Mouse (Mus musculus) hindbrain, embryonic 15.5 days (tissue): ENCODE data around the gene Cyren. TPM values are rescaled to one million over a fixed set of nuclear protein-coding genes. Genes with fewer than 3 reads are reported as not detected.
A peak's percentile ranks its signal among the peaks of the same experiment; 100 is the strongest.

Experiments used
- ATAC-seq: fragments of 200-750 bp; cut with Nextera tagmentation; 2 replicates; pipeline ENCODE4 v1.8.0; 2017; ENCODE audit warnings: low read depth, moderate number of reproducible peaks, moderate TSS enrichment; ENCODE audit not compliant: low FRiP score
- H3K27ac ChIP-seq: fragments of 300-500 bp; sonication (generic); replicated peaks from 2 replicates; pipeline ENCODE4 v1.5.1; 2015; ENCODE audit warnings: mild to moderate bottlenecking, inconsistent platforms
- H3K27me3 ChIP-seq: fragments of 300-500 bp; sonication (generic); 2 replicates; pipeline ENCODE4 v1.6.1; 2015; ENCODE audit warnings: control low read depth, inconsistent platforms
- H3K36me3 ChIP-seq: fragments of 300-500 bp; sonication (generic); 2 replicates; pipeline ENCODE4 v1.6.1; 2015; ENCODE audit warnings: control low read depth, inconsistent platforms
- H3K4me1 ChIP-seq: fragments of 300-500 bp; sonication (generic); replicated peaks from 2 replicates; pipeline ENCODE4 v1.6.1; 2015; ENCODE audit warnings: control low read depth, inconsistent platforms
- H3K4me2 ChIP-seq: fragments of 300-500 bp; sonication (generic); 2 replicates; pipeline ENCODE4 v1.6.1; 2015; ENCODE audit warnings: moderate library complexity, mild to moderate bottlenecking, inconsistent platforms
- H3K4me3 ChIP-seq: fragments of 300-500 bp; sonication (generic); 2 replicates; pipeline ENCODE4 v1.5.1; 2015; ENCODE audit warnings: mild to moderate bottlenecking, inconsistent platforms
- H3K9ac ChIP-seq: fragments of 300-500 bp; sonication (generic); 2 replicates; pipeline ENCODE4 v1.6.1; 2015; ENCODE audit warnings: inconsistent platforms
- H3K9me3 ChIP-seq: fragments of 300-500 bp; sonication (generic); 2 replicates; pipeline ENCODE4 v1.6.1; 2016; ENCODE audit warnings: control low read depth, inconsistent platforms
- WGBS: fragments of 180-500 bp; shearing (Covaris S2); methylation state at CpG from one replicate; pipeline ENCODE4 v1.1.7; 2015; 5-methylcytosine and 5-hydroxymethylcytosine counted together
- polyA plus RNA-seq: library from polyadenylated mRNA; unstranded; fragments of >200 nt; fragmentation: Nextera tagmentation; extraction: Ambion mirVana; gene quantifications from 2 replicates; pipeline ENCODE4 v1.2.1, GENCODE M21; 2015

The Cyren gene
- polyA plus RNA-seq, 1 experiment from 2014 or later, result 8.9 TPM

- ATAC-seq, result no peak
- WGBS, result 83% methylated on average over 7 of the region's 7 CpGs
- no peak overlapping the region for H3K9ac ChIP-seq
Measured at GRCm38 (mm10) chr6:34895569-34895968, 17.7 kb upstream of the Cyren start.

GRCm38 (mm10) chr6:34889185-34889584 lies 11.3 kb upstream of the Cyren start:
- Histone ChIP-seq H3K27me3 (no peaks in the 10 kb centered on the region), H3K4me3 (no peak overlapping the region), H3K9ac (no peak overlapping the region), H3K27ac (no peak overlapping the region), H3K9me3 (no peaks in the 10 kb centered on the region), H3K36me3 (peaks cover 50% of the 10 kb centered on the region), H3K4me2 (no peak overlapping the region), H3K4me1 (no peaks in the 10 kb centered on the region)
- ATAC-seq, result no peak
- WGBS, result 48% methylated on average over 4 of the region's 4 CpGs

More at GRCm38 (mm10) chr6:34895569-34895968, 17.7 kb upstream of the Cyren start:
- Histone ChIP-seq H3K4me2 (no peak overlapping the region), H3K4me1 (no peaks in the 10 kb centered on the region), H3K27ac (no peak overlapping the region), H3K4me3 (no peak overlapping the region), H3K36me3 (peaks cover 54% of the 10 kb centered on the region), H3K9me3 (no peaks in the 10 kb centered on the region), H3K27me3 (no peaks in the 10 kb centered on the region)

GRCm38 (mm10) chr6:34887131-34887850 lies 9.4 kb upstream of the Cyren start:
- Histone ChIP-seq H3K27me3 (no peaks in the 10 kb centered on the region), H3K4me3 (no peak overlapping the region), H3K36me3 (peaks cover 51% of the 10 kb centered on the region), H3K9me3 (no peaks in the 10 kb centered on the region), H3K27ac (no peak overlapping the region), H3K4me1 (no peaks in the 10 kb centered on the region), H3K9ac (no peak overlapping the region), H3K4me2 (no peak overlapping the region)
- 0 out of 2 replicates have a peak, but pooled peaks have one; percentile 36 for ATAC-seq
- WGBS, result 24% methylated on average over 6 of the region's 6 CpGs

GRCm38 (mm10) chr6:34884724-34885123 lies 6.9 kb upstream of the Cyren start:
- 84% methylated on average over 7 of the region's 7 CpGs for WGBS
- Histone ChIP-seq H3K9ac (no peak overlapping the region), H3K4me1 (no peaks in the 10 kb centered on the region), H3K4me3 (no peak overlapping the region), H3K27ac (no peak overlapping the region), H3K36me3 (peaks cover 39% of the 10 kb centered on the region), H3K27me3 (no peaks in the 10 kb centered on the region), H3K4me2 (no peak overlapping the region), H3K9me3 (no peaks in the 10 kb centered on the region)
- no peak for ATAC-seq

GRCm38 (mm10) chr6:34879911-34880475 lies 2.1 kb upstream of the Cyren start:
- Histone ChIP-seq H3K9ac (no peak overlapping the region), H3K4me3 (no peak overlapping the region), H3K9me3 (no peaks in the 10 kb centered on the region), H3K36me3 (peaks cover 21% of the 10 kb centered on the region; the same call in 1 of the 2 replicates), H3K4me2 (no peak overlapping the region), H3K27ac (no peak overlapping the region), H3K4me1 (peaks cover 20% of the 10 kb centered on the region), H3K27me3 (no peaks in the 10 kb centered on the region)
- no peak for ATAC-seq
- WGBS, result 58% methylated on average over 6 of the region's 6 CpGs

GRCm38 (mm10) chr6:34879101-34879740 lies 1.4 kb upstream of the Cyren start:
- WGBS, result 90% methylated on average over 16 of the region's 16 CpGs
- peaks cover 20% of the 10 kb centered on the region for H3K4me1 ChIP-seq
- no peak overlapping the region for H3K4me2 ChIP-seq
- H3K9me3 ChIP-seq, result no peaks in the 10 kb centered on the region
- no peak overlapping the region for H3K4me3 ChIP-seq
- peaks cover 14% of the 10 kb centered on the region; the same call in 1 of the 2 replicates for H3K36me3 ChIP-seq
- no peaks in the 10 kb centered on the region for H3K27me3 ChIP-seq
- no peak overlapping the region for H3K9ac ChIP-seq
- H3K27ac ChIP-seq, result no peak overlapping the region
- ATAC-seq, result no peak

GRCm38 (mm10) chr6:34876835-34877156 lies 1.1 kb downstream of the Cyren start:
- no peak for ATAC-seq
- Histone ChIP-seq H3K27ac (peak overlapping the region; percentile 90), H3K27me3 (no peaks in the 10 kb centered on the region), H3K36me3 (no peaks in the 10 kb centered on the region; the same call in 1 of the 2 replicates), H3K4me3 (peak overlapping the region; percentile 60), H3K4me1 (peaks cover 20% of the 10 kb centered on the region), H3K9ac (peak overlapping the region; percentile 68; the same call in 1 of the 2 replicates), H3K9me3 (no peaks in the 10 kb centered on the region), H3K4me2 (peak overlapping the region; percentile 61)
- 51% methylated on average over 2 of the region's 2 CpGs for WGBS

- Histone ChIP-seq H3K4me3 (no peak overlapping the region), H3K27ac (peak overlapping the region; percentile 90; the same call in 1 of the 2 replicates), H3K4me2 (peak overlapping the region; percentile 61), H3K36me3 (no peaks in the 10 kb centered on the region), H3K27me3 (no peaks in the 10 kb centered on the region), H3K9me3 (no peaks in the 10 kb centered on the region), H3K4me1 (peaks cover 20% of the 10 kb centered on the region), H3K9ac (no peak overlapping the region)
- WGBS, result 64% methylated on average over 12 of the region's 12 CpGs
- ATAC-seq, result no peak
Measured at GRCm38 (mm10) chr6:34875966-34876834, 1.7 kb downstream of the Cyren start.

- peaks cover 20% of the 10 kb centered on the region for H3K4me1 ChIP-seq
Measured at GRCm38 (mm10) chr6:34875268-34875761, 2.5 kb downstream of the Cyren start.

GRCm38 (mm10) chr6:34874101-34874921 lies 3.5 kb downstream of the Cyren start:
- H3K4me1 ChIP-seq, result peaks cover 20% of the 10 kb centered on the region
- H3K9me3 ChIP-seq, result no peaks in the 10 kb centered on the region
- H3K4me2 ChIP-seq, result no peak overlapping the region
- 0 out of 2 replicates have a peak overlapping the region, but pooled peaks have one; percentile 2 for H3K27ac ChIP-seq
- WGBS, result 77% methylated on average over 21 of the region's 21 CpGs
- no peaks in the 10 kb centered on the region for H3K27me3 ChIP-seq
- no peak overlapping the region for H3K4me3 ChIP-seq
- H3K36me3 ChIP-seq, result no peaks in the 10 kb centered on the region
- no peak for ATAC-seq
- no peak overlapping the region for H3K9ac ChIP-seq

More at GRCm38 (mm10) chr6:34875268-34875761, 2.5 kb downstream of the Cyren start:
- no peak for ATAC-seq
- Histone ChIP-seq H3K4me3 (no peak overlapping the region), H3K27me3 (no peaks in the 10 kb centered on the region), H3K9me3 (no peaks in the 10 kb centered on the region), H3K9ac (no peak overlapping the region), H3K4me2 (no peak overlapping the region), H3K36me3 (no peaks in the 10 kb centered on the region), H3K27ac (no peak overlapping the region)
- 88% methylated on average over 15 of the region's 15 CpGs for WGBS

- Histone ChIP-seq H3K4me1 (peaks cover 14% of the 10 kb centered on the region), H3K27me3 (no peaks in the 10 kb centered on the region), H3K9me3 (no peaks in the 10 kb centered on the region), H3K4me3 (no peak overlapping the region), H3K9ac (no peak overlapping the region), H3K27ac (no peak overlapping the region), H3K36me3 (no peaks in the 10 kb centered on the region), H3K4me2 (no peak overlapping the region)
- ATAC-seq, result no peak
- WGBS, result 85% methylated on average over 10 of the region's 10 CpGs
Measured at GRCm38 (mm10) chr6:34872871-34873270, 5.0 kb downstream of the Cyren start.
